Mouse (Mus musculus): Measurements from ENCODE around the gene Gmds. TPM values are rescaled to one million over a fixed set of nuclear protein-coding genes. Genes with fewer than 3 reads are reported as not detected.

Gene Gmds
- polyA plus RNA-seq, 1 experiment from 2014 or later: 31.4 TPM

DNA sequence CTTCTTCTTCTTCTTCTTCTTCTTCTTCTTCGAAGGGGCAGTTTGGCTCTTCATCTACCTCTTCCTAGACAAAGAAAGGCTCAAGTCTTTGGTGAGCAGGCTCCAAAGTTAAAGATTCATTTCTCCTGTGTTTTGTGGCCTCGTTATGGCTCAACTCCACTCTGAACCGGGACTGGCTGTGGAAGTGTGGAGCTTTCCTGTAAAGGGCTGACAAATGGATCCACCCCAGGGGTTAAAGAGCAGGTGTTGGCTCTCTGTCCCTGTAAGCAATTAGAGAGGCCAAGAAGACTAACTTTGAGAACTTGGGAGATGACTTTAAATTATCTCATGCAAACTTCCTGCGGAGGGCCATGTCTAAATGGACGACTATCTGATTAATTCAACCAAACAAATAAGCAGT lies 536.1 kb downstream of the Gmds start:
- ATAC-seq (ENCODE audit: insufficient number of reproducible peaks, low FRiP score, low TSS enrichment, low read depth) (no peak), DNase-seq (ENCODE audit: low spot score) (no peak)
- 4% methylated on average over 5 of the region's 5 CpGs for WGBS
- H3K36me3 ChIP-seq (ENCODE audit: control insufficient read depth, insufficient read depth, low read length): no peaks in the 10 kb centered on the region
- H3K9ac ChIP-seq (ENCODE audit: low read length): no peak overlapping the region
- no peaks in the 10 kb centered on the region for H3K9me3 ChIP-seq (ENCODE audit: control insufficient read depth, low read length)
- H3K27ac ChIP-seq (replicated peaks; ENCODE audit: low read depth, low read length): no peak overlapping the region
- peaks cover 15% of the 10 kb centered on the region; the same call in 1 of the 2 replicates for H3K4me1 ChIP-seq (ENCODE audit: control insufficient read depth, insufficient read depth, low read length)
- peaks cover 68% of the 10 kb centered on the region for H3K27me3 ChIP-seq (ENCODE audit: control insufficient read depth, insufficient read depth, low read length)
- no peak overlapping the region for H3K4me3 ChIP-seq (ENCODE audit: low read depth, low read length)
- no peak overlapping the region for H3K4me2 ChIP-seq (ENCODE audit: low read depth, severe bottlenecking)

DNA sequence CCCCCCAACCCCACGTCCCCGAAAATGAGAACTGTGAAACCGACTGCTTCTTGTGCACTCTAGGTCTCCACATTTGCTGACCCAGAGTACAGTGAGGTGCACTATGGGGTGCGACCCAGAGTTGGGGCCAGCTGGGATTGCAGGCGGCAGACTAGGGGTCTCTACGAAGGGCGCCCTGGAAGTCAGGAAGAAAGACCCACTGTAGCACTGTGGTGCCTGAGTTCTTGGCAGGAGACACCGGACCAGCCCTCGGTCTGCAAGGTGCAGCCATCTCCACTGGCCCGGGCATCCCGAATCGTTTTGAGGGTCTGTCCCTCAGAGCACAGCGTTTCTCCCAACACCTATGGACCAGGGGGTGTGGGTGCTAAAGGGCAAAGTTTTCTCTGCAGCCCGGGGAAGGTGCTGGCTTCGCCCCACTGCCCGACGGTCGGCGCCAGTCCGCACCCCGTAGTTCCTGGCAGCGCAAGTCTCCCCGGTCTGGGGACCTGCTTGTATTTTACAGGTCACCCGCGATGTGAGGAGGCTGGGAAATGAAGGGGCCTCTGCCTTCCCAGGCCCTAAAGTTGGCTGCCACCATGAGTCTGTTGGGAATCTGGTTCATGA lies 536.7 kb downstream of the Gmds start:
- Histone ChIP-seq H3K36me3 (ENCODE audit: control insufficient read depth, insufficient read depth, low read length) (no peaks in the 10 kb centered on the region), H3K4me3 (ENCODE audit: low read depth, low read length) (peak overlapping the region; percentile 17), H3K4me1 (ENCODE audit: control insufficient read depth, insufficient read depth, low read length) (peaks cover 14% of the 10 kb centered on the region; the same call in 1 of the 2 replicates), H3K9ac (ENCODE audit: low read length) (0 out of 2 replicates have a peak overlapping the region, but pooled peaks have one; percentile 5), H3K9me3 (ENCODE audit: control insufficient read depth, low read length) (no peaks in the 10 kb centered on the region), H3K27ac (replicated peaks; ENCODE audit: low read depth, low read length) (no peak overlapping the region), H3K27me3 (ENCODE audit: control insufficient read depth, insufficient read depth, low read length) (peaks cover 66% of the 10 kb centered on the region), H3K4me2 (ENCODE audit: low read depth, severe bottlenecking) (peak overlapping the region; percentile 44)
- DNase-seq (ENCODE audit: low spot score): no peak
- WGBS: 1% methylated on average over 25 of the region's 25 CpGs
- no peak for ATAC-seq (ENCODE audit: insufficient number of reproducible peaks, low FRiP score, low TSS enrichment, low read depth)

DNA sequence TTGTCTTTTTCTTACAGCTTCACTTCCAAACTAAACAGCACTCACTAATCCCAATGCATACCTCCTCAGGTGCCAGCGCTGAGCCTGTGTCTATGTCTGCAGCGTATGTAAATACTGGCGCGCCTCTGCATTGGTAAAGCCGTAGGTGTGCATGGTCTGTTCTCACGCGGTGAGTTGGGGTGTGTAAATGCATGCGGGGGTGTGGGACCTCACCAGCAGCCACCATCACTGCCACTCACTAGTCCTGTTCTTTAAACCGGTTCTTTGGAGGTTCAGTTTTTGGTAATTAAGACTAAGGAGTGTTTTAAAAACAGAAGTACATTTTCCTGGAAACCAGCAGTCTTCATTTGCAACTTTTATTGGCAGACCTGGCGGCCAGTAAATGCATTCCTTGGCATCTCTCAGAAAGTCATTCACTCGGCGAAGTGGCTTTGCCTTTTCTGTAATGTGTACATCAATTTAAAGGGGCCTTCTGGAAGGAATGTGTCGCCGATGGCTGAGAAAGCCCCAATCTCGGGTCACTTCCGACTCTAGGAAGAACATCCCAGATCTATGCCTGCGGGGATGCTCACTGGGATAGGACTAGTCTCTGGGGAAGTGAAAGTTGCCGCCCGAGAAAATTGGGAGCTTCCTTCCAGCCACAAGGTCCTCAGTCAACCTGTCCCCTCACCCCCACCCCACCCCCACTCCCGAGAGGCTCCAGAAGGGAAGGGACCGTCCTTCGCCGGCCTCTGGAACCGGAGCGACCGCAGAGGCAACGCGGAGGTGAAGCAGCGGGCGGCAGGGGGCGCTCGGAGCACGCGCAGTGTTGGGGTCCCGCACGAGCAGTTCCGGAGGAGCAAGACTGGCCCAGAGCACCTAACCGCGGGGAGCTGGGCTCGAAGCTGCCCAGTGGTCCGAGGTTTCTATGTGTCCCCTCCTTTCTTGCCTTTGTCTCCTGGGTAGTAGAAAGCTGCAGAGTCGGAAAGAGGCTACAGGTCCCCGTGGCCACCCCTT lies 537.7 kb downstream of the Gmds start:
- H3K36me3 ChIP-seq (ENCODE audit: control insufficient read depth, insufficient read depth, low read length): no peaks in the 10 kb centered on the region
- ATAC-seq (ENCODE audit: insufficient number of reproducible peaks, low FRiP score, low TSS enrichment, low read depth) (peak; percentile 66; the same call in 1 of the 2 replicates), DNase-seq (ENCODE audit: low spot score) (peak; percentile 93)
- under 1% methylated on average over 43 of the region's 43 CpGs for WGBS
- peak overlapping the region; percentile 44 for H3K4me2 ChIP-seq (ENCODE audit: low read depth, severe bottlenecking)
- H3K27me3 ChIP-seq (ENCODE audit: control insufficient read depth, insufficient read depth, low read length): peaks cover 65% of the 10 kb centered on the region
- no peaks in the 10 kb centered on the region for H3K9me3 ChIP-seq (ENCODE audit: control insufficient read depth, low read length)
- no peak overlapping the region for H3K27ac ChIP-seq (replicated peaks; ENCODE audit: low read depth, low read length)
- H3K4me3 ChIP-seq (ENCODE audit: low read depth, low read length): peak overlapping the region; percentile 17
- H3K9ac ChIP-seq (ENCODE audit: low read length): 0 out of 2 replicates have a peak overlapping the region, but pooled peaks have one; percentile 5
- peaks cover 14% of the 10 kb centered on the region; the same call in 1 of the 2 replicates for H3K4me1 ChIP-seq (ENCODE audit: control insufficient read depth, insufficient read depth, low read length)

DNA sequence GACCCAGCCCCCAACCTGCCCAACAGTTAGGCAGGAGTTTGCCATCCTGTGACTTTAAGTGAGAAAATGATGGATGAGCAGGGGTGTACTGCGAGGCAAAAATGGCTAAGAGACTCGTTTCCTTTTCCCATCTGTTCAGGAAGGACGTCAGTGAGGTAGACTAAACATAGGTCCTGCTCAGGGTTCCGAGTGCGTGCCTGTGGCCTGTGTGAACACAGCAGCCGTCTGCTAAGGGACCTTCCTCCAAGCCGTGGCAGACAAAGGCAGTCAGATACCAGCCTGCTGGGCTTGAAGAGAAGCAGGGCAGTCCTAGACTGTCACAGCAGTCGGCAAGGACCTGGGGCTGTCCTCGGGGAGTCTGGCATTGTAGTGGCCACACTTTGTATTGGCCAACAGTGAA lies 540.5 kb downstream of the Gmds start:
- WGBS: 7% methylated on average over 9 of the region's 9 CpGs
- H3K27ac ChIP-seq (replicated peaks; ENCODE audit: low read depth, low read length): no peak overlapping the region
- peaks cover 7% of the 10 kb centered on the region; the same call in 1 of the 2 replicates for H3K4me1 ChIP-seq (ENCODE audit: control insufficient read depth, insufficient read depth, low read length)
- no peaks in the 10 kb centered on the region for H3K9me3 ChIP-seq (ENCODE audit: control insufficient read depth, low read length)
- peaks cover 49% of the 10 kb centered on the region for H3K27me3 ChIP-seq (ENCODE audit: control insufficient read depth, insufficient read depth, low read length)
- H3K4me3 ChIP-seq (ENCODE audit: low read depth, low read length): no peak overlapping the region
- ATAC-seq (ENCODE audit: insufficient number of reproducible peaks, low FRiP score, low TSS enrichment, low read depth) (no peak), DNase-seq (ENCODE audit: low spot score) (no peak)
- no peaks in the 10 kb centered on the region for H3K36me3 ChIP-seq (ENCODE audit: control insufficient read depth, insufficient read depth, low read length)
- no peak overlapping the region for H3K9ac ChIP-seq (ENCODE audit: low read length)
- H3K4me2 ChIP-seq (ENCODE audit: low read depth, severe bottlenecking): no peak overlapping the region

DNA sequence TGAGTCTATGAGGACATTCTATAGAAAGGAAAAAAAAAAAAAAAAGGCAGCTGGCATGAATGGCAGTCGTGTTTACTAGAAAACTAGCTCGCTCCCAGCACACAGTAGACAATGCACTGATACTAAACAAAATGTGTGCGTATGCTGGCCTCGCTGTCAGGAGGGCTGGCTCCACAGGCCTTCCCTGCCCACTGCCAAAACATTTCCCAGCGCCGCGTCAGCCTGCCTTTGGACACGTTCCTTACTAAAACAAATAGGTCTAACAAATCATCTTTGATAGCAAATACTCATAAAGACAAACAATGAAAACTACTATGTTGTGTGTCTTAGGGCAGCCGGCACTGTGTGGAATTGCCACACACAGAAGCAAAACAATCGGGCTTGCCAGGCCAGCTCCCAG lies 541.2 kb downstream of the Gmds start:
- peaks cover 7% of the 10 kb centered on the region; the same call in 1 of the 2 replicates for H3K4me1 ChIP-seq (ENCODE audit: control insufficient read depth, insufficient read depth, low read length)
- no peak overlapping the region for H3K27ac ChIP-seq (replicated peaks; ENCODE audit: low read depth, low read length)
- ATAC-seq (ENCODE audit: insufficient number of reproducible peaks, low FRiP score, low TSS enrichment, low read depth) (no peak), DNase-seq (ENCODE audit: low spot score) (no peak)
- no peak overlapping the region for H3K4me2 ChIP-seq (ENCODE audit: low read depth, severe bottlenecking)
- no peaks in the 10 kb centered on the region for H3K36me3 ChIP-seq (ENCODE audit: control insufficient read depth, insufficient read depth, low read length)
- H3K4me3 ChIP-seq (ENCODE audit: low read depth, low read length): no peak overlapping the region
- peaks cover 47% of the 10 kb centered on the region for H3K27me3 ChIP-seq (ENCODE audit: control insufficient read depth, insufficient read depth, low read length)
- WGBS: 66% methylated on average over 10 of the region's 10 CpGs
- H3K9me3 ChIP-seq (ENCODE audit: control insufficient read depth, low read length): no peaks in the 10 kb centered on the region
- no peak overlapping the region for H3K9ac ChIP-seq (ENCODE audit: low read length)

DNA sequence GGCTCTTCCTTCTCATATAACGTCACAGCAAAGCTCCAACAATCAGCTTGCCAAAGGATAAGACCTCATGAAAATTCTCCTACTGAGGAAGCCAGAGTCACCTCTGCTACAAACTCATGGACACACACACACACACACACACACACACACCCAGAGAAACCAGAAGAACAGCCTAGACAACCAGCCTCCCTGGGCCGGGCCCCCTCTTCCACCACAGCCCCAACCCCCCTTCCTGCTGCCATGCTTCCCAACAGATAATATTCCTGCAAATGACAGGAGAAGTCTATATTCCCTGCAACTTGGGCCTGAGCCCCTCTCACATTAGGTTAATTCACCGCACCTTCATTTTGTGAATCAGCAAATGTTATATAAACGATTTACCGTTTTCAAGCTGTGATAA lies 545.4 kb downstream of the Gmds start:
- ATAC-seq (ENCODE audit: insufficient number of reproducible peaks, low FRiP score, low TSS enrichment, low read depth) (no peak), DNase-seq (ENCODE audit: low spot score) (no peak)
- peaks cover 16% of the 10 kb centered on the region for H3K27me3 ChIP-seq (ENCODE audit: control insufficient read depth, insufficient read depth, low read length)
- no peak overlapping the region for H3K27ac ChIP-seq (replicated peaks; ENCODE audit: low read depth, low read length)
- H3K36me3 ChIP-seq (ENCODE audit: control insufficient read depth, insufficient read depth, low read length): no peaks in the 10 kb centered on the region
- H3K4me3 ChIP-seq (ENCODE audit: low read depth, low read length): no peak overlapping the region
- H3K4me1 ChIP-seq (ENCODE audit: control insufficient read depth, insufficient read depth, low read length): 0 out of 2 replicates have a peak, but pooled peaks cover 2% of the 10 kb centered on the region
- WGBS: 30% methylated on average over 5 of the region's 5 CpGs
- H3K9me3 ChIP-seq (ENCODE audit: control insufficient read depth, low read length): no peaks in the 10 kb centered on the region
- H3K4me2 ChIP-seq (ENCODE audit: low read depth, severe bottlenecking): no peak overlapping the region
- H3K9ac ChIP-seq (ENCODE audit: low read length): no peak overlapping the region

DNA sequence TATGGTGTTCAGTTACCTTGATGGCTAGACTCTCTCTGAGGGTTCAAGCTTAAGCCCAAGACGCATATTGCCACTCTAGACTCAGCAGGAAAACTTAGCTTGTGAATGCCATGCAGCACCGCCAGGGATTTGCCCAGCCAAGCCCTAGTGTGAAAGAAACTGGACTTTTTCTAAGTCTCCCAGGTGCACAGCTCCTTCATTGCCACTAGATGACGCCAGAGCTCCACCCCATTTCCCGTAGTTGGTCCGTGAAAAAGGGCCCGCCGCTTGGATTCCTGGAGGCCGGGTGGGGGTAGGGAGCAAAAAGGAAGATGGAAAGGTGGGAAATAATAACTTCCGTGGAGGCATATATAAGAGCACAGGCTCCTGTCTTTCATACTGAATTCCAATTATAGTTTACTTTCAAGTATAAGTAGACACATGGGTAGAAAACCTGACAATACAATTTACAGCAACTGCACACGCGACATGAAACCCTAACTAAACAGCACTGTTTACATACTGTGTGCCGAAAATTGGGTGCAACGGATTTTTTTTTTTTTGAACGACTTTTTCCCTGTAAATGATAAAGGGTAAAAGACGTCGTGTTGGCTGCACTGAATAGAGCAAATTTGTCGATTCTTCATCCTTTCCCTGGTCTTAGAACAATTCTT lies 545.9 kb downstream of the Gmds start:
- peaks cover 10% of the 10 kb centered on the region for H3K27me3 ChIP-seq (ENCODE audit: control insufficient read depth, insufficient read depth, low read length)

DNA sequence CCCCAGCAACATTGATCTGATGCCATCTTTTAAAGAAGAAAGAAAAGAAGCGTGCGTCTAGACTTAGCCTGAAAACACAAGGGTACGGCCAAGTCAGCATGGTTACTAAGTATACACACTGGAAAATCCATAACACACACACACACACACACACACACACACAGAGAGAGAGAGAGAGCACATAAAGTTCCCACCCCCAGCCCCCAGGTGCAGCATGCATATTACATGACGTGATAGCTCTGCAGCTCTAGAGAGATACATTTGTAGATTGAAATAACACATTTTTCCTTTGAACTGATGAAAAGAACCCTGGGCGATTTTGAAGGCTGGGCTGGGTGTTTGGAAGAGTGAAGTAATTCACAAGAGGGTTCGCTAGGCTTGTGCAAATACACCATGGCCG lies 553.8 kb downstream of the Gmds start:
- DNase-seq (ENCODE audit: low spot score) (no peak), ATAC-seq (ENCODE audit: insufficient number of reproducible peaks, low FRiP score, low TSS enrichment, low read depth) (no peak)
- Histone ChIP-seq H3K36me3 (ENCODE audit: control insufficient read depth, insufficient read depth, low read length) (no peaks in the 10 kb centered on the region), H3K4me2 (ENCODE audit: low read depth, severe bottlenecking) (no peak overlapping the region), H3K9me3 (ENCODE audit: control insufficient read depth, low read length) (no peaks in the 10 kb centered on the region), H3K4me3 (ENCODE audit: low read depth, low read length) (no peak overlapping the region), H3K9ac (ENCODE audit: low read length) (no peak overlapping the region), H3K27ac (replicated peaks; ENCODE audit: low read depth, low read length) (no peak overlapping the region), H3K4me1 (ENCODE audit: control insufficient read depth, insufficient read depth, low read length) (no peaks in the 10 kb centered on the region), H3K27me3 (ENCODE audit: control insufficient read depth, insufficient read depth, low read length) (no peaks in the 10 kb centered on the region)
- WGBS: 74% methylated on average over 7 of the region's 7 CpGs

More for the DNA sequence above, 545.9 kb downstream of the Gmds start:
- Histone ChIP-seq H3K4me2 (ENCODE audit: low read depth, severe bottlenecking) (no peak overlapping the region), H3K9ac (ENCODE audit: low read length) (no peak overlapping the region), H3K36me3 (ENCODE audit: control insufficient read depth, insufficient read depth, low read length) (no peaks in the 10 kb centered on the region), H3K4me3 (ENCODE audit: low read depth, low read length) (no peak overlapping the region), H3K27ac (replicated peaks; ENCODE audit: low read depth, low read length) (no peak overlapping the region), H3K4me1 (ENCODE audit: control insufficient read depth, insufficient read depth, low read length) (0 out of 2 replicates have a peak, but pooled peaks cover 2% of the 10 kb centered on the region), H3K9me3 (ENCODE audit: control insufficient read depth, low read length) (no peaks in the 10 kb centered on the region)
- DNase-seq (ENCODE audit: low spot score) (peak; percentile 87), ATAC-seq (ENCODE audit: insufficient number of reproducible peaks, low FRiP score, low TSS enrichment, low read depth) (0 out of 2 replicates have a peak, but pooled peaks have one; percentile 54)
- WGBS: 18% methylated on average over 17 of the region's 17 CpGs

Measured in limb, embryonic 11.5 days (tissue).